Mouse (Mus musculus) ZHBTc4 (cell line): ENCODE measurements at regions not wholly inside any gene's neighbourhood (a gene's known extent, or its start where the extent isn't known, plus 50 kb on each side); places are given as distances from the start of the nearest gene placed in this dataset.

Experiments used
- DNase-seq: peaks from one replicate; pipeline ENCODE4 v3.0.0-alpha.2; 2011; ENCODE audit warnings: low read depth, low spot score

DNA sequence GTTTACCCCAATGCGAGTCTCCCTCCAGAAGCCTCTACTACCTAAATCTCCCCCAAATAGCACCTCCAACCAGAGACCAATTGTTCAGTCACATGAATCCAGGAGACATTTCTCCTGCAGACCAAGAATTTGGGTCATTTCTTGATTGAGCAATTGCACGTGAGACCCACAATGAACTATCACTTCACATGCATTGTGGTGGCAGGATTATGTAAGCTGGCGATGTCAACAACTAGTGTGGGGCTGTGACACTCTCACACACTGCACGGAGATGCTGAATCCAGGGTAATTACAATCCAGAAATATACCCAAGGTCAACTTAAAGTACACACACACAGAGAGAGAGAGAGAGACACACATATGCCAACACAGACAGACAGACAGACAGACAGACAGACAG is 148.5 kb upstream of the Dyrk2 start:
- no peak for DNase-seq

DNA sequence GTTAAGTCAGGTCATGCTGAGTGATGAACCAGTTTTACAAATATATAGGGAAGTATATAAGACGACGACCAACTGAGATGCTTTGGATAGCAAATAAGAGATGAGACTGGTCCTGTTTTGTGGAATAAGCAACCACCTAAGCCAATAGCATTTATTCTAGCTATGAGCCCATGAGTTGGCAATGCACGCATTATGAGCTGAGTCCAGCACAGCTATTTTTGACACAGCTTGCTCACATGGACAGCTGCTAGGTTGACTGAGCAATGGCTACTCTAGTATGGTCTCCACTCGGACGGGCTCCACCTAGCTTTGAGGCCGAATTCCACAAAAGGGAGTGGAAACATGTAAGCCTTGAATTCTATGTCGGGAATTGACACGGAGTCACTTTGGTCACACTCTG is 146.1 kb upstream of the Dyrk2 start:
- no peak for DNase-seq

GRCm38 (mm10) chr10:119015311-119016055 is 145.5 kb upstream of the Dyrk2 start:
- DNase-seq = no peak

DNA sequence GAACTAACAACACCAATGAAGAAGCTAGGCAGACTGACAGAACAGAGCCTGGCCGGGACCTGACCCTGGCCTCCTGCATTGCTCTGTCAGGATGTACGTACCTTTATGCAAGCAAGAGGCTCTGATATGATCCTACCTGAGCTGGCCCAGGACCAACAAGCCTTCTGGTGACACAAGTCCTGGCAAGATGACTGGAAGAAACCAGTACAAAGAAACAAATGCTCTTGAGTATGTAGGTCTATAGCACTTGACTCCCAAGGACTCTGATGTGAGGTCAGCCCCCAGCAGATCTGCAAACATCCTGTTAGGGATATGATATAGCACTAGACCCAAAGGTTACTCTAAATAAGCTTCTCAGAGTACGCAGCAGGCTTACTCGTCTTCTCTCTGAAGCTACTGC is 144.7 kb upstream of the Dyrk2 start:
- DNase-seq = no peak

GRCm38 (mm10) chr10:119013758-119014157 is 143.7 kb upstream of the Dyrk2 start:
- no peak for DNase-seq

GRCm38 (mm10) chr10:119011511-119011910 is 141.5 kb upstream of the Dyrk2 start:
- DNase-seq = no peak

DNA sequence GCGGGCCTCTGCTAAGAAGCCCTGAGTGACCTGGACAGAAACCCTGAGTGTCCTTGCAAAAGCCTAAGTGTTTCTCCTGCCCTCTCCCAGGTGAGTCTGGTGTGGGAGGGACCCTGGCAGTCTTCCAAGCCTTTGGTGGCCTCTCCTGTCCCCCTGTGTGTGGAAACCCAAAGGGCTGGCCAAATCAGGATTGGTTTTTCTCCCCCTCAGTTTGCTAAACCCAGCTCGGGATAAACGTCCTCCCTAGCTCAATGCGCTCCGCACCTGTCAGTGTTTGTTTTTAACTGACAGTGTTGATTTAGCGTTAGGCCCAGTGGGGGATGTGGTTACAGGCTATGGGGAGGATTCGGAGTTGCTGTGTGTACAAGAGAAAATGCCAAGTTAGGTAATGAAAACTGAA is 140.9 kb upstream of the Dyrk2 start:
- DNase-seq = no peak

- DNase-seq = no peak
Measured at GRCm38 (mm10) chr10:119006866-119007575, 137.0 kb upstream of the Dyrk2 start.

DNA sequence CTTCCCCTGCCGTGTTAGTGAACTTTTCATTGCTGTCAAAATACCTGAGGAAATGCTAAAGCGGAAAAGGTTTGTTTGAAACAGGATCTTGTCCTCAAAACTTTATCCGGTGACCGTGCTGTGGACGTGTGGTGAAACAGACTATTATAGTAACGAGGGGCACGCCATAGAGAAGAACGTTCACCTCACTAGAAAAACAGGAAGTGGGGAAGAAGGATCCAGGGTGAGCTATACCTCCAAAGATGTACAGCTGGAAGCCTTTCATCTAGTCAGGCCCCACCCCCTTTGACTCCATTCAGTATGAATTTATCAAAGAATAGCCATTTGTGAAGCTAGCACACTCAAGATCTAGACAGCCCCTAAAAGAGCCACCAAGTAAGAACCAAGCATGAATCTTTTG is 135.5 kb upstream of the Dyrk2 start:
- no peak for DNase-seq

GRCm38 (mm10) chr10:119004426-119004825 is 134.4 kb upstream of the Dyrk2 start:
- DNase-seq = no peak

- no peak for DNase-seq
Measured at GRCm38 (mm10) chr10:119003839-119004238, 133.8 kb upstream of the Dyrk2 start.

- no peak for DNase-seq
Measured at GRCm38 (mm10) chr10:119003042-119003441, 133.0 kb upstream of the Dyrk2 start.

- DNase-seq = no peak
Measured at GRCm38 (mm10) chr10:119001895-119002294, 131.9 kb upstream of the Dyrk2 start.

DNA sequence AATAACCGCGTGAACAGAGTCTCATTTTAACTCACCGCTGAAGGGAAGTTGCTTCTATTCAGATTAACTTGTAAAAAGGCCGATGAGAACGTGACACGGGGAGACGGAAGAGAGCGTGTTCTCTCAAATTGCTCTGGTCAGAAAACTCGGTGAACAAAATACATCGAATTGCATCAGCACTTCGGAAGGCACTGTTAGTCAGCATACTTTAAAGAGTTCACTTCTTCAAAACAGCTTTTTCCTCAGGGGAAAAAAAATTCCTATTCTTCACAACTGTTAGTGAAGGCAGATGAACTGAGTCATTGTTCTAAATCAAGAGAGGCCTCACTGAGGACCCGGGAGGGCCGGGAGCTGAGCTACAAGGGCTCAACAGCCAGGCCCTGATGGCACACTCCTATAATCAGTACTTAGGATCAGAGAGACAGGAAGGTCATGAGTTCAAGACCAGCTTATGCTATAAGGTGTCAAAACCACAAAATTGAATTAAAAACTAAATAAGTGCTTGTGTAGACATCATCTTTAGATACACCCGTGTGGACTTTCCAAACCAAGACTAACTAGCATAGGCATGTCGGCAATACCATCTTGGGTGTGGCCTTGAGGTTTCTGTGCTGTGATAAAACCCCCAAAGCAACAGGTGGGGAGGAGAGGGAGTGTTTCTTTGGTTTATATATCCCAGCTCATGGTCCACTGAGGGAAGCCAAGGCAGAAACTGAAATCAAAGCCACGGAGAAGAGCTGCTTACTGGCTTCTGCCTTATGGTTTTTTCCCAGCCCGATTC is 131.2 kb upstream of the Dyrk2 start:
- DNase-seq = no peak

DNA sequence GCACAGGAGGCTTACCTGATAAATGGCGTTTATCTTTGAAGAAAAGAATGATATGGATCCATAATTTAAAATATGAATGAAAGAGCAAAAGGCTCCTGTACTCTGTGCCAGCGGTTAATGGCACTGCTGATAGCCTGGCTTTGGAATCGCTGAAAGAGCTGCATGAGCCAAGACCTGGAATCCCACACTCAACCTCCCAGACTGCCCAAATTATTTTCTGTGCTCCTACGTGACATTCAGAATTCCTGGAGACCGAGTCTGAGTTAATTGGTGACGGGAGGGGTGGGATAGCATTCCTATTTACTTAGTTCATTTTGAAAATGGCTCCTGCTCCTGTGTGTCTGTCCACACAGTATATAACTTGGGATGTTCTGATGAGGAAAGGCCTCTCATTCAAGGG is 129.0 kb upstream of the Dyrk2 start:
- DNase-seq = no peak

- DNase-seq = no peak
Measured at GRCm38 (mm10) chr10:118997034-118997433, 127.0 kb upstream of the Dyrk2 start.

GRCm38 (mm10) chr10:118993819-118994574 is 124.0 kb upstream of the Dyrk2 start:
- DNase-seq = no peak

- no peak for DNase-seq
Measured at GRCm38 (mm10) chr10:118991213-118991612, 121.2 kb upstream of the Dyrk2 start.

DNA sequence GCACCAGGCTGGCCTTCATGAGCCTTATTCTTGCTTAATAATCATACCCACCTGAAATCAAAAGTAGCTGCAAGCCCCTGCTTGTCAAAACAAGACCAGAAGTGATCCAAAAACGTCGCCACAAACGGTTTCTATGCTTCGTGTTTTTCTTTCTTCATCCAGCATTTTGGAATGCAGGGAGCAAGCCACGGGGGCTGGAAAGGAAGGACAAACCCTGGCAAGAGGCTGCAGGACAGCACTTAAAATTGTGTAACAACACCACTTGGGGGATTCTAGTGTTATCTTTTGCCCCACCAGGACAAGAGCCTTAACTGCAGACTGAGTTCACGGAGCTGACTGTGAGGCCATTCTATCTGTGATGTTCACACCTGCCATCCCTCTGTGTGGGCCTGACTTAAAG is 120.5 kb upstream of the Dyrk2 start:
- no peak for DNase-seq

DNA sequence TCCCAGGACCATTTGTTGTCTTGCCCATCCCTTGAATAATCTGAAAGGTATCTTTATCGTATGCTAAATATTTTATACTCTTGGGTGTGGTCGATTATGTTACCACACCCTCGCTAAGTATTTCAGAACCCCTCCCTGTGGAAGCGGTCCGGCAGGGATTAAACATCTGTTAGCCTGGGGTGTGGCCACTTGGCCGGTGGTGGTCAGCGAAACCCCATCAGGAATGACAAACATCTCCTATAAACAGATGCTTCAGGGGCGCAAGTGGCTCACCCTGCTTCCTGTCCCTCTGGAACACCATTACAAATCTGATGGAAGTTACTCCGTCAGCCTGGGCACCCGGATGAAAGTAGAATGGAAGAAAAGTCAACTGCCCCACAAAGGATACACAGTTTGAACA is 119.8 kb upstream of the Dyrk2 start:
- DNase-seq = no peak

- no peak for DNase-seq
Measured at GRCm38 (mm10) chr10:118988249-118988648, 118.2 kb upstream of the Dyrk2 start.

DNA sequence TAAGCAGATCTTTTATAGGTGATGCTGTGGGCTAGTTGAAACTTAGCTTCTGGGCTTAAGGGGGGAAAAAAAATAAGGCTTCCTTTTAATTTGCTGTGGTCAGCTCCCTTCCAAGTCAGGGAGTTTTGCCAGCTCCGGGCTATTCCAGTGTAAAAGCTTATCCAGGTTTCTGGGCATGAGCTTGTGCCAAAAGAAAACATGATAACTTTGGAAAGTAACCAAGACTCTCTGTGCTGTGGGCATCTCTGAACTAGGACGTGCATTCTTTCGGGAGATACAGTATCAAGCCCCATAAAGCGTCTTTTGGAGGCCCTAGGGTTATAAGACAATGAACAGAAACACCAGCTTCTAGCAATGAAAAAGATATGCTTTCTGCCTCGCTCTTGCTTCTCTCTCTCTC is 114.6 kb upstream of the Dyrk2 start:
- no peak for DNase-seq
